Mouse (Mus musculus): Measurements from ENCODE around the gene Gsc.

Gsc gene

DNA sequence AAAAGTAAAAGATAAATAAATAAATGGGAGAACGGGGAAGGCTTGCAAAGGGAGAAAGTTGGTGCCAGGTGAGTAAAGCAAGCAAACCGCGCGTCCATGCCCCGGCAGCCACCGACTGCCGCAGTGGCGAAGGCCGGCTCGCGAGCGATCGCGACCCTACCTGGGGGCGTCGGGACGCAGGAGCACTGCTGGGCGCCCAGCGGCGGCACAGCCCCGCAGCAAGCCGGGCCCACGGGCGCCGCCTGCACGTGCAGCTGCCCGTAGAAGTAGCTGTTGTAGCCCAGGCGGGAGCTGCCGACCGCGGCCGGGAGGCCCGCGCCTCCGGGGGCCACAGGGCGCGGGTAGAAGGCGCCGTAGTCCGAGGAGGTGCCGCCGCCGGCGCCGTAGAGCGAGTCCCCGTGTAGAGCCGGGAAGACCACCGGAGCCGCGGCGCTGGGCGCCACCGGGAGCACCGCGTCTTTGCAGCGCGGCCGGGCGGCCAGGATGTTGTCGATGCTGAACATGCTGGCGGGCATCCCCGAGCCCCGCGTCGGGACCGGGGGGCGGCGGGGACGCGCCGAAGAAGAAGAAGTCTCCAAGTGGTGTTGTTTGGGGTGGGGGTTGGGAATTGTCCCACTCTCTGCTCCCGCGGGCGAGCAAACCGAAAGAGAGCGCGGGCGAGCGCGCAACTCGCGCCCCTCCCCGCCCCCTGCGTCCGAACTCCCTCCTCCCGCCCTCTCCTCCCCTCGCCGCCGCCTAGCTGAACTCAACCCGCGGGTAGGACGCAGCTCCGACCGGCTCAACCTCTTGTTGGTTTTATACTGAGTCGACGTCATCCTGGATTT lies at the start of gene Gsc:
TSS of gene Gsc (minus strand) at position 730 of the 824 bp plus-strand sequence.
- DNase-seq, result no peak

DNA sequence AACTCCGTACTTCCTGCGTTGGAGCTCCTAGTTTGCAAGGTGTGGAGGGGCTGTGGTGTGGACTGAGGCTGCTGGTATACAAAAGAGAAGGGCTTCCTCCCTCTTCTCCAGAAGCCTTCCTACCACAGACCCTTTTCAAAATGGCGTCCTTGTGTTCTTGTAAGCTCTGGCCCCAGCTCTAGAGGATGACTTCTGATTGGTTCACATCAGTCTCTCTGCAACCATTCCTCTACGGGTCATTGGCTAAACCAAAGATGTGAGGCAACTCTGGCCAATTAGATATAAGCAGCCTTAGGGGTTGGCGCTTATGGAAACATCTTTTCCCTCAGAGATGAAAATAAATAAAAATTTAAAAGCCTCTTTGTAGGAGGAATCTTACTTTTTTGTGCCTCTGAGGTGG lies 46.6 kb upstream of the Gsc start:
- no peak for DNase-seq

DNA sequence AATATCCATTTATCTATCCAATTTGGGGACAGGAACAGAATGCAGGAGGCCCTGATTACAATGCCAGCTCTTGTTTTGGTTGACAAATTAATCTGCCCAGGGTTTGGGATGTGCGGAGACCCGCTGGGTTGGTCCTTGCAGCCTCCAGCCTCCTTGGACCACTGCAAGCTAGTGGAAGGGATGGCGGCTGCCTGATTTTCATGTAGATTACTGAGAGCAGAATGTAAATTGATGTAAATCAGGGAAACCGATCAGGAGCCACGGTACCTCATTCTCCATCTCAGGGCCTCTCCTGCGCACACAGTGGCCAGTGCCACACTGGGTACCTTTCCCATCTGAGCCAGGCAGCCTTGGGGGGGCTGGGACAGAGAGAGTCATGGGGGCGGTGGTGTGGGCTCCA lies 34.8 kb upstream of the Gsc start:
- DNase-seq, result no peak

DNA sequence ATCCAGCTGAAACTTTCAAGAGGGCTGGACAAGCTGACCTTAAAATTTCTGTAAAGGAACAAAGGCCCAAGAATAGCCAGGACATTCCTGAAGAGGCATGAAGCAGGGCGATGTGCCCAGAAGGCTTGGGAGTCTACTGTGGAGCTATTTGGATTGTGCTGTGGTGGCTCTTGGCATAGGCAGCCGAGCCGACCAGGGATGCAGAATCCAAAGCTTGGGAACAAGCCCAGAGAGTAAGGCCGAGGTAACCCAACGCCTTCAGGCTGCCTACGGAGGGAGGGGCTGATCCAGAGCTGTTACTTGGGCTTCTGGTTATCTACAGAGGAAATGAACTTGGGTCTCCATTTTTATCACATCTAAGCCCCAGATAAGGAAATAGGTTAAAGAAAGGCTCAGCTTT lies 18.9 kb upstream of the Gsc start:
- DNase-seq, result no peak

DNA sequence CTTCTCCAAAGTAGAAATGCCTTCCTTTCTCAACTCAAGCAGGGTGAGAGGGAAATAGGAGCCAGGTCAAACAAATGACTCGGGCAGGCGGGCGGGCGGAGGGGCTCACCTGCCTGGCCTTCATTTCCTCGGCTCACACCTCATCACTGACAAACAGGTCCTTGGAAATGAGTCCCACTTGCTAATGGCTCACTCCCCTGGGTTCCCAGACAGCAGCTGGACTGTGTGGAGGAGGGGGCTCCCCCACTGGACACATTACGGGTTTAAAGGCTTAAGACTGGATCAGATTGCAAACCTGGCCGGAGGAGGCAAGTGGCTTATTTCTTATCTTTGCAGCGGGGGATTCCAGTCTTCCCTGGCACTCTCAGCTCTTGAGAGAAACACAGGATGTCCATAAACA lies 13.1 kb upstream of the Gsc start:
- DNase-seq, result no peak

DNA sequence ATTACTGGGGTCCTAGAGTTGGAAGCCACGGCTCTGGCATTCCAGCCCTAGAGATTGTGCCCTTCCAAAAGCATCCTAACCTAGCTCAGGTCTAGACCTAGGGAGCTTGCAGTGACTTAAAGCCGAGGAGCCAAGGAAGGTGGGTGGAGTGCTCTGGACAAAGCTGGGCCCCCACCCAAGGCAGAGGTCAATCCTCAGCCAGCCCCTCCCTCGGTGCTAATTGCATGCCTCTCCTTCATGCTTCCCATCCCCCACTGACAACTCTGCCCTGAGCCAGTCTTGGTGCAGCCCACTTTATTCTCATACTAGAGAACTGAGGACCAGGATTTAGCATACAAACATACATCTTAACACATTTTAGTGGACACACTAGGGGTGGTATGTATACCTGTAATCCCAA lies 12.0 kb upstream of the Gsc start:
- DNase-seq, result no peak

DNA sequence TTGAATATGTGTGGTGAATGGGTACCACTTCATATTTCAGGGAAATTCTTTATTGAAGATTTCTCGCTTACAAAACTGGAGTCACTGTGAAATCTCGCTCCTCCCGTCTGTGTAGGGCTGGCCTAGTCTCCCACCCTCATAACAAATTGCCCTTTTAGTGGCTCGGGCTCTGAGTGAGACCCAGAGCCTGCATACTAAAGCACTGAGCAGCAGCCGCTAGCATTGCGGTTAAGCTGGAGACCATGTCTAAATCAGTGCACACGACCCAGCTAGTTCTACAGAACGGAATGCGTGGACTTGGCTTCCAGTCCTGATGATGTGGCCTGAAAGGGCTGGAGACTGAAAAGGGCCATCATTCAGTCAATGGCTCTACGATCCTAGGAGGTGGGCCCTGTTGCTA lies 7.9 kb upstream of the Gsc start:
- no peak for DNase-seq

DNA sequence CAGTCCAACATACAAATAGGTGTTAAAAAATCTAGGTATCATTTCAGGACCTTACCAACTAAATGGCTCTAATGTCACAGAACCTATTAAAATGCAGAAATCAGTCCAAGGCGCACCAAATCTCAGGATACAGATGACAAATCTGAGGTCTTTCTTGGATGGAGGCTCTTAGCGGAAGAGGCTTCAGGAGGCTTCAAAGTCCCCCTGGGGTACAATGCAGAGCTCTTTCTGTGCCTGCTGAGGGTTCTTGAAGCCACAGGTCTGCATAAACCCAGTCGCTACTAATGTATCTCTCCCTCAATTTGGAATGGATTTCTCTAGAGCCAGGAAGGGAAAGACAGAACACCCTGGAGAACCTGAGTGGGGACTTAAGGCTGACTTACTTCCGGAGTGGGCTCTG lies 5.1 kb upstream of the Gsc start:
- DNase-seq, result no peak

DNA sequence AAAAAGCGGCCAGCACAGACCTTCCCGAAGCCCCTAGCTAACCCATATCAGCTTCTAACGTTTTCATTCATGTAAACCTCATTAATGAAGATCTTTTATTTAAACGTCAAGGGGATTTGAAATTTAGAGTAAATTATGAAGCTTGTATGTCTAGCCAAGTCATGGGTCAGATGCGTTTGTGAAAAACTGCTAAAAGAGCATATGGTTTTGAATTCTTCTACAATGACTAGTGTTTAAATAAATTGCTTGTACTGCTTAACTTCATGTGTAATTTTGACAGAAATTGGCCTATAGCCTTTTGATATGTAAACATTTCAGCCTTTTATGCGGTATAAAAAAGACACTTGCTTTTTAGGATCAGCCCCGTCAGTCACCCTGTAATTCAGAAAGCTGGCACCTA lies 4.4 kb upstream of the Gsc start:
- DNase-seq, result no peak

DNA sequence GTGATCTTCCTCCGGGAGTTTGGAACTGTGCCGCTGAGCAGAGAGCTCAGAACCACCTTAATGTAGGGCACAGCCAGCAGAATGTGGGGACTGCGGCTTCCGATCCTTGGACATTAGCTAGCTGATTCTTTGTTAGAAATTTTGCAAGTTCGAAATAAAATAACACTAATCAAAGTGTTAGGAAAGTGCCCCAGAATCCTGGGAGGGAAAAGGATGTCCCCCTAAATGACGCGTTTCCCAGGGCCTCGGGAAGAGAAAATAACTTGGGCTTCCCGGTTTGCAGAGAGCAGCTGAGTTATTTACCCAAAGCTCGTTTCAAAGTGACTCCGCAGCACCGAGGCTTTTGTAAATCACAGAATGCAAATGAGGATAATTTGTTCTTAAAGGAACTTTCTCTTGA lies 3.9 kb upstream of the Gsc start:
- DNase-seq, result no peak

DNA sequence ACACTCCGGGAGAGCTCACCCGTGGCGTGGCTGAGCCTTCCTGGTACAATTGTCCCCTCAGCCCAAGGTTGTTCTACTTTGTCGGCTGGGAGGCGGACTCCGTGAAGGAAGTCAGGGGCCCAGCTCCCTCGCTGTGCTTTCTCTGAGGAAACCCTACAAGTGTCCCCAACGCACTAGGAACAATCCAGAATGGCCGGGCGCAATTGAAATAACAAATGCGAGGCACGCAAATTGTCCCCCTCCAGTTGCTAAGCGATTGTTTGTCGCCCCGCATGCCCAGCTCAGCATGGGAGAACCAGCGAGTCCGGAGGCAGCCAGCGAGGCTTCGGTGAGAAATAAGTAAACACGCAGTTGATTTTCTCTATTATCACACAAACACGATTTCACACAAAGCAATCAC lies 2.8 kb upstream of the Gsc start:
- no peak for DNase-seq

DNA sequence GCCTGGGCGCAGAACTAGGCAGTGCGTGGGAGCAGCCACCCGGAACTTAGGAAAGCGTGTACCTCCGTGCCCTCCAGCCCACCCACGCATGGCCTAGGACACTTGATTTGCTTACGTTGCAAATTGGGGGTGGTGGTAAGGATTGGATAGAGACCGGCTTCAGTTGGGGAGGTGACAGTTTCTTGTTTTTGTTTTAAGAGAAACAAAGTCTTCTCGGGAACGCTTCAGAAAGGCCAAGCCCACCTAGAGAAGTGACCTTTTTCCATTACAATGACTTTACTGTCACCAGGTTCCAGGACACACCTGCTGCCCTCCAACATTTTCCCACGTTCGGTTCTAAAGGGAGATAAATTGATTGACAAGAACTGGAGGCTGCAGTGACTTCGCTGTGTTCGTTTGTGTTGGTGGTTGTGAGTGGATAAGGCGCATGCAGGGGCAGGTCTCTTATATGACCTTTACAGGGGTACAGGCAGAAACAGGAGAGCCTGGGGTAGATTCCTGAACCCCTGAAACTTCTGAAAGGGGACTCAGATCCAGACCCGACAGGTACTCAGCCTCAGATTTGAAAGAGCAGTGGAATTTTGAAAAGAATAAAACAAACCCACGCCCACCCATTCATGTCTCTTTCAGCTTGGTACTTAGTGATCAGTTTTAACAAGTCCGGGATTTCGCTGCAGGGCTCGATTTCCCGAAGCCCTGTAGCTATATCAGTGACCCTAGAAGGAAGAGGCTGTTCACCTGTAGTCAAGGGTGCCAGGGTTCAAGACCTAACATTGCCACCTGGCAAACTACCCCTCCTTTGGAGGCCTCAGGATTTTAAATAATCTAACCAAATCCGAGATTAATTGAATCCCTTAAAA lies 2.0 kb upstream of the Gsc start:
- no peak for DNase-seq

DNA sequence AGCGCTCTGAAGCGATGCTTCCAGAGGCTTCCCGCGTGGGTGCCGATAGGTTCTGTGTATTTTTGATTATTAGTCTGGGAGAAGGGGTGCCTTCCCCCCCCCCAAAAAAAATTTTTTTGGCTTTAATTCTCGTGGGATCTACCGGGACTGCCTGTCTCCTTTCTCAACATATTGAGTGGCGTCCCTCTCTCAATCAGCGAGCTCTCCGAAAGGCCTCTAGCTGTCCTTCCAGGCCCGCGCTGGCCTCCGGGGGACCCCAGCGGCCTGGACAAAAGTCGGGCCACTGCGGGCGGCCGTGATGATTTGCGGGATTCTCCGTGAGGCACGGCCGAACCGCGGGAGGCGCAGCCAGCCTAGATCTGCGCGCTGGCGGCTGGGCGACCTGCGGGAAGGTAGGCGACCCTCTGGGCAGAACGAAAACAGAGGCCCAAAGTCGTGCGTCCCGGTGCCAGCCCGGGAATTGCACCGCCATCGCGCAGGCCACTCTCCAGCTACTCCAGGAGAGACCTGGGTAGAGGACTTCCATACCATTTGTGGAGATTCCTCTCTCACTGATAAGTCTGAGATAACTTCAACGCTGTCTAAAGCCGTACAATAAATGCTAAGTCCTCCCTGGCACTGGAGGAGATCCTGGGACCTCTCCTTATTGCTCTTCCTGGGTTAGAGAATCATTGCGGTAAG lies 1.2 kb upstream of the Gsc start:
- no peak for DNase-seq

DNA sequence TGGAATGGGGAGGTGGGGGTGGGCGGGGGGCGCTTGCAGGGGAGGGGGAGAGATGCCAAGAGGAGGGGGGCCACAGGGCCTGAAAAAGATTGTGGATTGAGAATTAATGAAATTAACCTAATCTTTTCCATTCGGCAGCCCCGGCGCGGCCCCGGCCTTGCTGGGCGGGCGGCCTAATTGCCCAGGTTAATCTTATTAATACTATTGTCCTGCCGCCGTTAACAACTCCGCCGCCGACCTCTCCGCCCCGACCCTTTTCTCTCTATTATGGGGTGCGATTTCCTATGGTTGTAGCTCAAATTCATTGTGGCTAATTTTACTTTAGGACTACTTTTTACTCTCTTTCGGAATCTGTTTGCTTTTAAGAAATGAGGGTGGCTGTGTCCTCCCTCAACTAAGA lies 362 bp upstream of the Gsc start:
- no peak for DNase-seq

DNA sequence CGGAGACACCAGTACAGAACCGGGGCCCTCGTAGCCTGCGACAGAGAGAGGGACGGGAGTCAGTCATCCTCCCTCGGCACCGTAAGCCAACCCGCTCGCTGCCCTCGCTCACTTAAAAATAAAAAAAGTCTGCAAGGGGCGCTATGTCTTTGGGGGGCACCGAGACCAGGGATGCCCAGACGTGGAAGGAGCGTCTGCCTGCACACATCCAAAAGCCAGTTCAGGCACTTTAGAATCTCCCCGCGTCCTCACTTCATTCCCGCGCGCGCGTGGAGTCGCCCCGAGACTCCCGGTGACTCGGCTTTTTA lies 958 bp downstream of the Gsc start:
- DNase-seq, result no peak

DNA sequence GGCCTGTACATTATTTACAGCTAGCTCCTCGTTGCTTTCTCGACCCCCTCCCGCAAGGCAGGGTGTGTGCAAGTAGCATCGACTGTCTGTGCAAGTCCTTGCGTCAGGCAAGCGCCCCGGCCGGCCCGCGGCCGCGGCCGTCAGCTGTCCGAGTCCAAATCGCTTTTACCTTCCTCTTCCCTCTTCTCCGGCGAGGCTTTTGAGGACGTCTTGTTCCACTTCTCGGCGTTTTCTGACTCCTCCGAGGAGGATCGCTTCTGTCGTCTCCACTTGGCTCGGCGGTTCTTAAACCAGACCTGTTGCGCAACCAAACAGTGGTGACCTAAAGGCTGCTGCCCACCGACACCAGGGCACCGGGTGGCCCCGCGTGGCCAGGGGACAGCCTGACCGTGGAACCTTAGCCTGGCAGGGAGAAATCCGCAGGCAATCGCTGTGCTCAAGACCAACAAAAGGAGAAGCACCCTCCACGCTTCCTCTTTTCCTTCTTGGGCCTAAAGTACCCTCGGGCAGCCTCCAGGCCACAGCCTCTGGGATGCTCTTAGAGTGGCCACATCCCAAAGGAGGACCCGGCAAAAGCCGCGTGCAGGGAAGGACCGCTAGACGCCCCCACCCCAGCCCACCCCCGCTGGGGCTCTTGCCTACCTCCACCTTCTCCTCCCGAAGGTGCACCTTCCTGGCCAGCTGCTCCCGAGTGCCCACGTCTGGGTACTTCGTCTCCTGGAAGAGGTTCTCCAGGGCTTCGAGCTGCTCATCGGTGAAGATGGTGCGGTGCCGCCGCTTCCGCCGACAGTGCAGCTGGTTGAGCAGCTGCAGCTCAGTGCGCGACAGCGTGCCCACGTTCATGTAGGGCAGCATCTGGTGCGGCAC lies 1.5 kb downstream of the Gsc start:
- DNase-seq, result no peak

DNA sequence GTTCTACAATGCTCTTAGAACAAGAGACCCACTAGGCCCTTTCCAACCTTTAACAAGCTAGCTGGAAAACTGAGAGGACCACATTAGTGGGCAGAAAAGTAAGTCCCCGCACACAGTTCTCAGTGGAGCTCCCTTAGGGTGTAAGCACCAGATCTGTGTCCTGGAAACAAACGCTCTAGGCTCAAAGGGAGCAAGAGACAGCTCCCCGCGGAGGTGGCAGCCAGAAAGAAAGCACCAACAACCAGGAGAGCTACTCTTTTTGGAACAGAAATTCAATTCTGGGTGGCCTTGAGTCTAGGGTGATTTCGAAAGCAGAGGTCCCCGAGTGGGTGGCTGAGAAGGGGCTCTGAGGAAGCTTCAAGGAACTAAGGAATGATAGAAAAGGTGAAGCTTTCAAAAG lies 2.5 kb downstream of the Gsc start:
- no peak for DNase-seq

DNA sequence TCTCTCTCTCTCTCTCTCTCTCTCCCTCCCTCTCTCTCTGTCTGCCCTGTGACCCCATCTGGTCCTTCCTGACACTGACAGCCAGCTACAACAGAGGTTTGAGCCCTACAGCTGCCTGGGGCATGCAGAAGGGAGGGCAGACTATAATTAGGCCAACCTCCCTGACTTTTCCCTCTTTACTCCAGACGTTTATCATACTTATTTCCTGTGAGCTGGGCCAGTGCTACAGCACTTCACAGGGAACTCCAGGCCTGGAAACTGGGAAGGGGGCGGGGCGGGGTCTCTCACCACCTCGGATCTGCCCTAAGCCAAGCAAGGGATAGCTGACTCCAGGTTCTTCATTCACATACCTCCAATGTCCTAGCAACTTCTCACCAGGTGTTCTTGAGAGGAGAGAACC lies 4.3 kb downstream of the Gsc start:
- no peak for DNase-seq

DNA sequence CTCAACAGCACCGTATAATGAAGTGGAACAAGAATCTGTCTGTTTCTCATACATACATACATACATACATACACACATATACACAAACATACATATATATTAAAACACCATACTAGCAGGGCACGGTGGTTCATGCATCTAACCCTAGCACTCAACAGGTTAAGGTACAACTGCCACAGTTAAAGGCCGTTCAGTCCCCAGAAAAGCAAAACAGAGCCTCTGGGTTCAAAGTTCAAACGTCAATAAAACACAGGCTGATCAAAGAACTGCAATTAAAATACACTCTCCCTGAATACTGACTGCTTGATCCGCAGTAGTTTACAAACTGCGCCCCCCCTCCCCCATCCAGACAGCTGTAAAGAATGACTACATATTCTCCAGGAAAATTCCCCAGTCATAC lies 5.8 kb downstream of the Gsc start:
- no peak for DNase-seq

DNA sequence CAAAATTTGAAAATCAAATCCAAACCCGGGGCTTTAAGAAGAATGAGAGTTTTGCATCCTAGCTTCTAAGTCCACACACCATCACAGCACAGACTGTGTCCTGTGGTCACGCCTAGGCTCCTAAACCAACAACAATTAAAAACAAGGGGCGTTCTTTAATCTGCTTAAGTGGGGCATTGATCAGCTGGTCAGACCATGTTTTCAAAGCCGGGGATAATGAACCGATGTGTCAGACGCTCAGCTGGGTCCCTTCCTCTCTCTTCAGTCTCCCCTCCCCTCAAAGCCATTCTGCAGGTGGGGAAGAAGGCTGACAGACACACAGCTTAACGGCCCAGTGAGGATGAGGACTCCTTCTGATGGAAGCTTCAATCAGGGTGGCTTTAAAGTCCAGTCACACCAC lies 6.2 kb downstream of the Gsc start:
- DNase-seq, result no peak

DNA sequence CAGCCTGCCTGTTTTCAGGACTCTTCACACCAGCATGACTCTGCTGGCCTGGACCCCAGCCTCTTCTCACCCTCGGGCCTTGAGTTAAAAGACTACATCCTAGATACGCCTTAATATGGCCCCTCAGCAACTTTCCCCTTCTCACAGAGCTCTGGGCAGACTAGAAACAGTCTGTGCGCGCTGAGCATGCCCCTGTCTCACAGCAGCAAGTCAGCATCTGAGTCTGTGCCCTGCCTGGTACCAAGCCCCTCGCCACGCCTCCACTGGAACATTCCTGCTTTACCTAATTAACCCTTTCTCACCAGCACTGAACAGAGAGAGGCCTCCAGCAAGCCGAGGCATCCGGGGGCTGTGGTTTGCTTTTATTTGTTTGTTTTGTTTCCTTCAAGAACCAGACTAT lies 11.8 kb downstream of the Gsc start:
- no peak for DNase-seq

DNA sequence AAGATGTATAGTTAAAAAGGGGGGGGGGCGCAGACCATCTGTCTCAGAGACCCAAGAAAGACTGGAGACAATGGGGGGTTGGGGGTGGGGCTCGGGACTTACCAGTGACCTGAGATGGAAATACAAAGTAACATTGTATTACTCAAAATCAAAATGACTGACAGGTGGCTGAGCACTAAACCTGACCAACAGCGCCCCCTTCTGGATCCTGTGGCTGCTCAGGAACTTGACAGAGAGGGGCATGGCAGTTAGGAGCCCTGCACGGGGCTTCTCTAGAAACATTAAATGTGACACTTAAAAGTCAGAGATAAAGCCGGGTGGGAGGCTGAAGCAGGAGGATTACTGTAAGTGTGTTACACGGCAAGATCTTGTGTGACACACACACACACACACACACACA lies 13.8 kb downstream of the Gsc start:
- no peak for DNase-seq

DNA sequence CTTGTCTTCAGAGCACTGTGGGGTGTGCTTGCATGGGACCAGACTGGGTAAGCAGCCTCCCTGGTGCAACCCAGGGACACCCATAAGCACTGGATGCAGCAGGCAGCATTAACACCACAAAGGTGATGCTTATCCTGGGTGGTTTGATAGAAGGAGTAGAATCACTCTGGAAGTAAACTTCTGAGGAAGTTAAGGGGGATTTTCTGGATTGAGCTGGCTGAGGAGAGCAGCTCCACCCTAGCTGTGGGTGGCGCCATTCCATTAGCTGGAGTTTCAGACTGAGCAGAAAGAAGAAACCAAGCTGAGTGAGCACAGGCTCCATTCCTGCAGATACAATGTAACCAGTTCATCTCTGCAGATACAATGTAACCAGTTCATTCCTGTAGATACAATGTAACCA lies 20.1 kb downstream of the Gsc start:
- DNase-seq, result no peak

Data from kidney, adult 18-20 months (tissue).